ENCODE assay signal across 9 mouse cellular contexts in the genomic region with DNA sequence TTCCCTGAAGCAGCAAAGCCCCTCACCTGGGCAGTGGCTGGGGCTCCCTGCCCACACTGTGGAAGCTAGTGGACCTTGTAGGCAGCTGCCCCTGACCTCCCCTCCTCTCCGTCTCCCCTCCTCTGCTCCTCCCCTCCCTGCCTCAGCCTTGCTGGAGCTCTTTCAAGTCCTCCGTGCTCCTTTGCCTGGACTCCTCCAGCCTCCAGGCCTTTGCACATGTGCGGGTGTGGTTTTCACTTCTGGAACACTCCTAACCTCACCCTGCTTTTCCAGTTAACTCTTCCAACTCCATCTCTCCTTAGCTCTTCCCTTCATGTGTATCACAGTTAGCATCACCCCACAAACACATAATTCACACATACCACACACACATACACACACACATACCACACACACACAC.
DNase-seq lines count a peak whose midpoint lies in the region; ATAC-seq and TF ChIP-seq lines count a peak whose summit lies in the region.
"Had no signal": no experiment of that assay in that cellular context is flagged by ENCODE, and none has a peak within 500 bp of the region (broad histone marks: within the 10 kb centered on the region; RNA-seq: fewer than 3 reads in every experiment).

No protein-coding gene starts in this region.

- DNase-seq in adrenal gland, postnatal 36 days = peak; percentile 58 to 62
- DNase-seq in adrenal gland, postnatal 10 days = no peak
- peak; percentile 68 for DNase-seq in 3134 (ENCODE audit: extremely low read depth, insufficient read length, low spot score)
- DNase-seq in gastrocnemius, postnatal 36 days = peak; percentile 52 to 59
- peak; percentile 54 to 85 for DNase-seq in kidney, postnatal 25 days
- no peak for DNase-seq in embryo, embryonic 11 days

- ATAC-seq in CD4-positive, CD25-positive, alpha-beta regulatory T cell, adult 4 months = no peak

- TF ChIP-seq CTCF in olfactory bulb, adult 2 months (IDR thresholded peaks at IDR 0.05; ENCODE audit: insufficient read depth, low read depth, low read length) = no peak

- peak overlapping the region; percentile 4; the same call in 1 of the 2 replicates for H3K27ac ChIP-seq in olfactory bulb, adult 2 months (ENCODE audit: insufficient read depth, low read depth, low read length)
- H3K27ac ChIP-seq: liver, embryonic 14.5 days had no signal

- H3K4me3 ChIP-seq in olfactory bulb, adult 2 months (ENCODE audit: insufficient read depth, low read depth, low read length) = no peak overlapping the region

- intact Hi-C loops in gastrocnemius, postnatal 36 days (cut with DNase I) = loop anchor here (2.0 to 5.0 kb wide), 2 partner anchors 81 to 271 kb away; no protein-coding TSS in a partner anchor

- TF ChIP-seq POLR2A in olfactory bulb, adult 2 months (IDR thresholded peaks at IDR 0.05; ENCODE audit: insufficient read depth, low read depth, low read length) = no peak

- H3K4me1 ChIP-seq in olfactory bulb, adult 2 months (ENCODE audit: control insufficient read depth, insufficient read depth, low read length) = peaks cover 65% of the 10 kb centered on the region

- 15% methylated on average over 3 of the region's 3 CpGs for WGBS in olfactory bulb, adult 2 months

Comparison
In these comparisons a context has a peak if more than half of its experiments do, and no peak if none do; other contexts are left out.
1. DNase-seq: peak in adrenal gland, postnatal 36 days (2 of 2), 3134 (single experiment), gastrocnemius, postnatal 36 days (2 of 2) and kidney, postnatal 25 days (2 of 2); none in adrenal gland, postnatal 10 days (single experiment) and embryo, embryonic 11 days (single experiment).